Mouse (Mus musculus) bone marrow, adult 2 months (tissue): ENCODE results near the gene Gm21915.

Experiments used
- CTCF ChIP-seq: fragments of 200-500 bp; IDR thresholded peaks from 2 replicates; pipeline ENCODE4 v1.5.1; 2011; ENCODE audit warnings: low read length, control low read depth; ENCODE audit not compliant: control insufficient read depth, insufficient read depth
- POLR2A ChIP-seq: fragments of 200-500 bp; IDR thresholded peaks from 2 replicates; pipeline ENCODE4 v1.6.1; 2011; ENCODE audit warnings: low read depth, mild to moderate bottlenecking, control low read depth, low read length, borderline replicate concordance; ENCODE audit not compliant: control insufficient read depth

- TF ChIP-seq CTCF = no peak
- no peak for TF ChIP-seq POLR2A
Observed at GRCm38 (mm10) chr9:40675203-40675958, 5.0 kb downstream of the Gm21915 start.
